Mouse (Mus musculus) G1E (cell line): ENCODE results near the gene Hmx3. TPM values are rescaled to one million over a fixed set of nuclear protein-coding genes. Genes with fewer than 3 reads are reported as not detected.

Experiments used
- ATAC-seq: 2 replicates; pipeline ENCODE4 v1.8.0; 2016; ENCODE audit warnings: mild to moderate bottlenecking; ENCODE audit not compliant: insufficient number of reproducible peaks, poor library complexity, low FRiP score, severe bottlenecking; ENCODE audit errors: extremely low read depth
- DNase-seq: peaks from one replicate; pipeline ENCODE4 v3.0.0; 2012; ENCODE audit warnings: low spot score
- H3K27me3 ChIP-seq: 2 replicates; pipeline ENCODE4 v1.6.1; 2012; ENCODE audit warnings: mild to moderate bottlenecking, low read length, inconsistent platforms; ENCODE audit not compliant: insufficient read depth
- H3K36me3 ChIP-seq: replicated peaks from 2 replicates; pipeline ENCODE3; 2012; ENCODE audit warnings: mild to moderate bottlenecking, inconsistent platforms
- H3K4me1 ChIP-seq: 2 replicates; pipeline ENCODE4 v1.6.1; 2012; ENCODE audit warnings: low read depth, low read length, inconsistent platforms, mixed read lengths; ENCODE audit not compliant: insufficient read depth
- H3K4me3 ChIP-seq: 2 replicates; pipeline ENCODE4 v1.5.1; 2012; ENCODE audit warnings: low read depth, mild to moderate bottlenecking, inconsistent platforms, low read length, moderate library complexity, mixed read lengths
- H3K9me3 ChIP-seq: replicated peaks from 2 replicates; pipeline ENCODE4 v1.6.1; 2012; ENCODE audit warnings: inconsistent platforms
- CTCF ChIP-seq: IDR thresholded peaks from 2 replicates; pipeline ENCODE4 v1.5.1; 2012; ENCODE audit warnings: low read depth, low read length, inconsistent platforms, mixed read lengths
- GATA1 ChIP-seq: IDR thresholded peaks from 2 replicates; pipeline ENCODE4 v1.6.1; 2012; ENCODE audit warnings: borderline replicate concordance, low read length, inconsistent platforms, mixed read lengths
- GATA2 ChIP-seq: IDR thresholded peaks from 2 replicates; pipeline ENCODE4 v1.6.1; 2012; ENCODE audit warnings: low read depth, low read length, inconsistent platforms, borderline replicate concordance
- POLR2AphosphoS5 ChIP-seq: IDR thresholded peaks from 2 replicates; pipeline ENCODE4 v1.6.1; 2012; ENCODE audit warnings: low read depth, low read length, inconsistent platforms; ENCODE audit not compliant: insufficient replicate concordance
- TAL1 ChIP-seq: conservative IDR thresholded peaks from 2 replicates; pipeline ENCODE4 v1.6.1; 2012; ENCODE audit warnings: low read depth, low read length, inconsistent platforms, mixed read lengths
- polyA plus RNA-seq: library from polyadenylated mRNA; stranded (reverse); fragments of >175 nt; gene quantifications from 2 replicates; pipeline ENCODE4 v1.2.3, GENCODE M21; 2012
- total RNA-seq, 2 experiments: library from RNA; stranded (forward) in 1 of 2; stranded (reverse) in 1 of 2; fragments of 200-1000 nt in 1 of 2; fragments of >200 nt in 1 of 2; fragmentation: Nextera tagmentation in 1 of 2; gene quantifications; 2 replicates each; pipeline ENCODE4 v1.2.3; 2014 to 2017

Hmx3 gene
- total and polyA plus RNA-seq, 3 experiments = not detected

DNA sequence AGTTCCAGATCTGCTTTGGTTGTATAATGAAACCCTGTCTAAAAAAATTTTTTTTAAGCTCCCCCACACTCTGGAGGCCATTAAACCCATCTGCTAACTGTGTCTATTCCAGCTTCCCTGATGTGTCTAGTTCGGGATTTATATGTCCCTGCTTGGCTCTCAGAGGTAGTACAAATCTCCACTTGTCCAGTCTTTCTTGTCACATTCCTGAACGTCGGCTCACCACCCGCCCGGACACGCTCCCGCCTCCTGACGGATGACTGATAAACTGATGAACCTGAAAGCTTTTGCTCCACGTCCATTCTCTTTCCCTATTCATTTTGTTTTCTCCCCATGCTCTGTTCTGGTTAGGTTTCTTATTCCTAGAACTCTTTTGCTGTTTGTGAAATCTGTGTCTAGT is 39.5 kb downstream of the Hmx3 start:
- ATAC-seq (no peak), DNase-seq (no peak)
- H3K27me3 ChIP-seq = peaks cover 6% of the 10 kb centered on the region; the same call in 1 of the 2 replicates
- no peaks in the 10 kb centered on the region for H3K4me1 ChIP-seq
- no peak for TF ChIP-seq GATA2
- no peak for TF ChIP-seq TAL1
- no peak for TF ChIP-seq GATA1
- TF ChIP-seq POLR2AphosphoS5 = no peak
- no peak for TF ChIP-seq CTCF
- H3K9me3 ChIP-seq = no peaks in the 10 kb centered on the region
- H3K4me3 ChIP-seq = no peak overlapping the region
- no peaks in the 10 kb centered on the region for H3K36me3 ChIP-seq

DNA sequence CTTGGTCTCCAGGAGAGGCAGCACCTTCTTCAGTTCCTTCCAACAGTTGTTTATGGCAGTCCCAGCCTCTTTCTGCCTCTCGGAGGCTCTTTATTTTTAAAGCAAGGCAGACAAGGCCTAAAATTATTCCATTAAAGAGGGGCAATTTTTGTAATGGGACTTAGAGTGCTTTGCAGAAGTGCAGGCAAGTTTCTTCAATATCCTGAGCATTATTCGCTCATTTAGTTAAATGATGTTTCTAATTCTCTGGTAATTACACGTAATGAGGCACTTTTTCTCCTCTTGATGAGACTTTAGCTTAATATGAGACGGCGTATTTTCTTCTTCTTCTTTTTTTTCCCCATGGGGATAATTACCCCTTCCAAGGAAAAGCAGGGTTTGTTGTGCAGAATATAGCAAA is 42.9 kb downstream of the Hmx3 start:
- H3K9me3 ChIP-seq = no peaks in the 10 kb centered on the region
- no peak for ATAC-seq
- no peak for TF ChIP-seq GATA1
- TF ChIP-seq TAL1 = no peak
- TF ChIP-seq GATA2 = no peak
- no peak for TF ChIP-seq CTCF
- no peak for TF ChIP-seq POLR2AphosphoS5
- no peaks in the 10 kb centered on the region for H3K36me3 ChIP-seq
- H3K4me1 ChIP-seq = no peaks in the 10 kb centered on the region
- no peak for DNase-seq
- H3K4me3 ChIP-seq = no peak overlapping the region
- H3K27me3 ChIP-seq = peaks cover 6% of the 10 kb centered on the region; the same call in 1 of the 2 replicates

Other genes starting within 250 kb of the Hmx3 start
- not detected in 2 replicates for gene Cuzd1, start 220.6 kb upstream of the Hmx3 start, total RNA-seq (2014; fragmentation: Nextera tagmentation)
- gene Cuzd1, start 220.6 kb upstream of the Hmx3 start, total RNA-seq (2017) = 0.06 and 0.11 TPM in 2 replicates
- not detected in 2 replicates for gene Cuzd1, start 220.6 kb upstream of the Hmx3 start, polyA plus RNA-seq
- gene Fam24b, start 213.4 kb upstream of the Hmx3 start, total RNA-seq (2014; fragmentation: Nextera tagmentation) = not detected in 2 replicates
- gene Fam24b, start 213.4 kb upstream of the Hmx3 start, total RNA-seq (2017) = not detected in 2 replicates
- not detected in 2 replicates for gene Fam24b, start 213.4 kb upstream of the Hmx3 start, polyA plus RNA-seq
- gene Fam24a, start 209.0 kb upstream of the Hmx3 start, total RNA-seq (2014; fragmentation: Nextera tagmentation) = not detected in 2 replicates
- not detected in 2 replicates for gene Fam24a, start 209.0 kb upstream of the Hmx3 start, total RNA-seq (2017)
- not detected in 2 replicates for gene Fam24a, start 209.0 kb upstream of the Hmx3 start, polyA plus RNA-seq
- gene 2310057M21Rik, start 180.1 kb upstream of the Hmx3 start, total RNA-seq (2014; fragmentation: Nextera tagmentation) = 17.2 and 17.8 TPM in 2 replicates
- gene 2310057M21Rik, start 180.1 kb upstream of the Hmx3 start, total RNA-seq (2017) = 8.0 and 16.0 TPM in 2 replicates
- gene 2310057M21Rik, start 180.1 kb upstream of the Hmx3 start, polyA plus RNA-seq = 13.0 and 15.2 TPM in 2 replicates
- 34.9 and 42.7 TPM in 2 replicates for gene Pstk, start 171.7 kb upstream of the Hmx3 start, total RNA-seq (2014; fragmentation: Nextera tagmentation)
- gene Pstk, start 171.7 kb upstream of the Hmx3 start, total RNA-seq (2017) = 33.9 and 35.4 TPM in 2 replicates
- 36.3 and 44.1 TPM in 2 replicates for gene Pstk, start 171.7 kb upstream of the Hmx3 start, polyA plus RNA-seq
- 42.9 and 59.1 TPM in 2 replicates for gene Ikzf5, start 132.3 kb upstream of the Hmx3 start, total RNA-seq (2014; fragmentation: Nextera tagmentation)
- gene Ikzf5, start 132.3 kb upstream of the Hmx3 start, total RNA-seq (2017) = 20.2 and 24.1 TPM in 2 replicates
- gene Ikzf5, start 132.3 kb upstream of the Hmx3 start, polyA plus RNA-seq = 6.6 and 10.1 TPM in 2 replicates
- 22.5 and 35.5 TPM in 2 replicates for gene Acadsb, start 132.3 kb upstream of the Hmx3 start, total RNA-seq (2014; fragmentation: Nextera tagmentation)
- gene Acadsb, start 132.3 kb upstream of the Hmx3 start, total RNA-seq (2017) = 40.0 and 42.7 TPM in 2 replicates
- 2.6 and 2.7 TPM in 2 replicates for gene Acadsb, start 132.3 kb upstream of the Hmx3 start, polyA plus RNA-seq
- 0.34 and 1.1 TPM in 2 replicates for gene Hmx2, start 5.9 kb downstream of the Hmx3 start, total RNA-seq (2014; fragmentation: Nextera tagmentation)
- gene Hmx2, start 5.9 kb downstream of the Hmx3 start, total RNA-seq (2017) = 0.44 and 0.99 TPM in 2 replicates
- 3.9 and 4.8 TPM in 2 replicates for gene Hmx2, start 5.9 kb downstream of the Hmx3 start, polyA plus RNA-seq
- gene Bub3, start 17.4 kb downstream of the Hmx3 start, total RNA-seq (2014; fragmentation: Nextera tagmentation) = 186 and 191 TPM in 2 replicates
- 131 and 138 TPM in 2 replicates for gene Bub3, start 17.4 kb downstream of the Hmx3 start, total RNA-seq (2017)
- gene Bub3, start 17.4 kb downstream of the Hmx3 start, polyA plus RNA-seq = 49.0 and 57.3 TPM in 2 replicates